Mouse (Mus musculus) ES-E14 (cell line): ENCODE data around the gene Hist1h2bb.
"Not testable (repeated sequence)": the region's sequence is repeated elsewhere in the genome, so short reads cannot be mapped to it uniquely, and the experiment has no call there.

Experiments
- CHD2 ChIP-seq: IDR thresholded peaks from 2 replicates; pipeline ENCODE4 v1.6.1; 2014; ENCODE audit warnings: mild to moderate bottlenecking, low read depth, low read length, inconsistent platforms
- HCFC1 ChIP-seq: IDR thresholded peaks from 2 replicates; pipeline ENCODE4 v1.6.1; 2012; ENCODE audit warnings: low read length, inconsistent platforms, borderline replicate concordance; ENCODE audit not compliant: insufficient read depth
- MAFK ChIP-seq: IDR thresholded peaks from 2 replicates; pipeline ENCODE4 v1.6.1; 2014; ENCODE audit warnings: mild to moderate bottlenecking, low read depth, low read length, inconsistent platforms; ENCODE audit not compliant: insufficient read depth
- ZC3H11A ChIP-seq: IDR thresholded peaks from 2 replicates; pipeline ENCODE4 v1.6.1; 2012; ENCODE audit warnings: low read depth, mild to moderate bottlenecking, inconsistent platforms, low read length, borderline replicate concordance
- ZNF384 ChIP-seq: IDR thresholded peaks from 2 replicates; pipeline ENCODE4 v1.6.1; 2012; ENCODE audit warnings: low read depth, low read length, inconsistent platforms

- not testable (repeated sequence) for TF ChIP-seq MAFK, HCFC1, CHD2, ZNF384, ZC3H11A
These were observed 28.8 kb upstream of the Hist1h2bb start for GRCm38 (mm10) chr13:23717593-23718245.
